Mouse (Mus musculus) central nervous system, embryonic 18 days (tissue): Measurements from ENCODE around the gene Kcnf1. TPM values are rescaled to one million over a fixed set of nuclear protein-coding genes. Genes with fewer than 3 reads are reported as not detected.

Experiments
- polyA plus RNA-seq: library from polyadenylated mRNA; depleted of rRNA; stranded (reverse); fragments of >200 nt; gene quantifications from 2 replicates; pipeline ENCODE4 v1.2.3, GENCODE M21; 2012; rRNA removed

Gene Kcnf1
- 10.2 and 12.7 TPM in 2 replicates for polyA plus RNA-seq

DNA sequence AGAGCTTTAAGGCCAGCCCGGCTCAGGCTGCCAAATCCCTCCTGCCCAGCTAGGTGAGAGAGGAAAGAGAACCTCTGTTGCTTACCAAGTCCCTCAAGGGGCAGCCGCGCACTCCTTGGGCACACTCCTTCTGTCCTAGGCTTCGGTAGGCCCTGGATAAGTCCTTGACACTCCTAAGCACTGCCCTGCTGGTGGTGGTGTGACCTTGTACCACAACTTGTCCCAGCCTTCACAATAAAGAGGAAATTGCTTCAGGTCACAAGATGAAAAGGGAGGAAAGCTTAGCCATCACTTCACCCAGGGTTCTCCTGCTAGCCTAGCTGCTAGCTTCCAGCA is at the start of gene Kcnf1:
Gene Kcnf1, minus strand, starts transcription at position 132 of the 336 bp plus-strand sequence.

Other genes with a start within 250 kb of the Kcnf1 start
- 0.88 and 1.2 TPM in 2 replicates for gene Pqlc3, start 176.5 kb downstream of the Kcnf1 start, polyA plus RNA-seq
- gene 2410004P03Rik, start 165.2 kb downstream of the Kcnf1 start, polyA plus RNA-seq = 2.8 and 2.9 TPM in 2 replicates
- 201 and 211 TPM in 2 replicates for gene Pdia6, start 89.7 kb upstream of the Kcnf1 start, polyA plus RNA-seq
- gene Atp6v1c2, start 152.5 kb upstream of the Kcnf1 start, polyA plus RNA-seq = 0.78 and 1.0 TPM in 2 replicates
- gene Nol10, start 171.6 kb upstream of the Kcnf1 start, polyA plus RNA-seq = 16.8 and 17.5 TPM in 2 replicates